Mouse (Mus musculus): Measurements from ENCODE around the gene Gipc3. TPM values are rescaled to one million over a fixed set of nuclear protein-coding genes. Genes with fewer than 3 reads are reported as not detected.

The Gipc3 gene
- polyA plus RNA-seq (2015; fragmentation: Nextera tagmentation; extraction: Ambion mirVana), result not detected in 2 replicates

DNA sequence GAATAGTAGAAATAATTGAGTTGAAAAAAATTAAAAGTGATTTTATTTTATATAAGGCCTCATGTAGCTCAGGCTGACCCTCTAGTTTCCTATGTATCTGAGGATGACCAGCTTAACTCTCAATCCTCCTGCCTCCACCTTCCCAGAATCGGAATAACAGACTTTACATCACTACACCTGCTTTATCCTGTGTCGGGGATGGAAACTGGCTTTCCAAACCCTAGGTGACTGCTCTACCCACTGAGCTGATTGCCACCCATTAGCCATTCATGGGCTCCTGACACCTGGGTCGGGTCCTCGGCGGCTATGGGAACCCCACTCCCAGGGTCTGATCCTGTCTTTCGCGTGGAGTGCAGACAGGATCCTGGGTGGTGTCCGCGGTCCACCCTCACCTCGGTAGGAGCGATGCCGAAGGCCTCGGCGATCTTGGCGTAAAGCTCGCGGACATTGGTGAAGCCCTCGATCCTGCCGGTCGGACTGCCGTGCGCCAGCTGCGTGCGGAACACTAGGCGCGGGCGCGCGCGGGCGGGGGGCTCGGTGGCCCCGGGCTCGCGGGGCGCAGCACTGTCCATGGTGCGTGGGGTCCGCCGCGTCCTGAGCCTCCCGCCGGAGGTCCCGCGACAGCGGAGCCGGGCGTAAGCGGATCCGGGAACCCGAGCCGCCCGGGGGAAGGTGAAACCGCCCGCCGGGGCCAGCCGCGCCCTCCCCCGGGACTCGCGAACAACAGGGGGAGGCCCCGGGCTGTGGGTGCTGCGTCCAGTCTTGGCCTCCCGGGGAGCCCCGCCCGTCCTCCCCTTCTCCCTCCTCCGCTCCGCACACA, at the start of gene Gipc3:
Gipc3 (minus strand) TSS at position 581 of the 820 bp plus-strand sequence.
- Histone ChIP-seq H3K4me1 (ENCODE audit: control insufficient read depth, low read depth, low read length) (peaks cover 36% of the 10 kb centered on the region), H3K9ac (ENCODE audit: low read depth, low read length) (peak within 1 kb of the TSS; percentile 38), H3K36me3 (ENCODE audit: control insufficient read depth, insufficient read depth) (no peaks in the 10 kb centered on the region), H3K4me3 (ENCODE audit: low read depth, low read length) (peak within 1 kb of the TSS; percentile 53), H3K4me2 (ENCODE audit: low read depth, low read length) (peak within 1 kb of the TSS; percentile 66), H3K27me3 (ENCODE audit: control insufficient read depth, insufficient read depth, low read depth, low read length) (peaks cover 50% of the 10 kb centered on the region), H3K27ac (ENCODE audit: low read length) (no peak within 1 kb of the TSS), H3K9me3 (replicated peaks; ENCODE audit: control insufficient read depth, low read length) (no peaks in the 10 kb centered on the region)
- whole genome bisulfite sequencing (ENCODE audit: insufficient replicate concordance), result 6% methylated on average over 54 of the region's 67 CpGs
- ATAC-seq (ENCODE audit: low read depth), result no peak

DNA sequence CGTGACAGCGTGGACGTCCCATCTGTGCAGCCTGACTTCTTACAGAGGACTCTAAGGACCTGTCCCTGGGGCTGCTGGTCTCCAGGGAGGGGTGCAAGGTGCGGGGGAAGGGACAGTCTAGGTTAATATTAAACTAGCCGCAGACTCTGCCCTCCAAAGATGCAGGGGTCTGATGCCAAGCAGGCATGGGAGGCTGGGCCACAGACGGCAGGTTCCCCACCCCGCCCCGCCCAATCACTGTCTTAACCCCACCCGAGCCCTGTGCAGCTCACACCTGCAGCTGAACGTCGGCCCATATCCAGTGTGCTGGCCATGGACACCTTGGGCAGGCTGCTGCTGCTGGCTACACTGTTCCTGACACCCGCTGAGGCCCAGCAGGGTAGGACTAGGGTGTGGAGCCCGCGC, 49.7 kb upstream of the Gipc3 start, which contains the start of gene Smim24:
Smim24 (plus strand) TSS at position 271 of the 405 bp plus-strand sequence.
- H3K27ac ChIP-seq (ENCODE audit: low read length), result no peak within 1 kb of the TSS
- no peak for ATAC-seq (ENCODE audit: low read depth)
- H3K4me1 ChIP-seq (ENCODE audit: control insufficient read depth, low read depth, low read length), result peaks cover 29% of the 10 kb centered on the region
- no peaks in the 10 kb centered on the region for H3K9me3 ChIP-seq (replicated peaks; ENCODE audit: control insufficient read depth, low read length)
- WGBS (ENCODE audit: insufficient replicate concordance), result 44% methylated on average over 14 of the region's 14 CpGs
- peak within 1 kb of the TSS; percentile 6; the same call in 1 of the 2 replicates for H3K9ac ChIP-seq (ENCODE audit: low read depth, low read length)
- H3K27me3 ChIP-seq (ENCODE audit: control insufficient read depth, insufficient read depth, low read depth, low read length), result no peaks in the 10 kb centered on the region
- H3K36me3 ChIP-seq (ENCODE audit: control insufficient read depth, insufficient read depth), result peaks cover 7% of the 10 kb centered on the region
- H3K4me3 ChIP-seq (ENCODE audit: low read depth, low read length), result peak within 1 kb of the TSS; percentile 16
- H3K4me2 ChIP-seq (ENCODE audit: low read depth, low read length), result peak within 1 kb of the TSS; percentile 46

DNA sequence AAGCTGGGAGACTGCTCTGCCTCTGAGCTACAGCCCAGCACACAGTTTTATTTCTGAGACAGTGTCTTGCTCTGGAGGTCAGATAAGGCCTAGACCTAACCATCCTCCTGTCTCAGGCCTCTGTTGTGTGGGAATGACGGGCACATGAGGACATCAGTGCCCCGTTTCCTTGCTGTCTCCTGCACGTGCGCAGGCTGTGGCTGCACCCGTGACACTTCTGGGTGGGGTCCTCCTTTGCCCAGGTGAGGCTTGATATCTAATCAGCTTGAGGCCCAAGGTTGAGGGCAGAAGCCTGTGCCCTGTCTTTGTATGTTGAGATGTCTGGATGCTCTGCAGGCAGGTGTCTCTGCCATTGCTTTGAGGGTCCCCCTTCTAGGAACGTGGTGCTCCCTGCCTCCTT, 49.2 kb upstream of the Gipc3 start:
- no peak overlapping the region for H3K9ac ChIP-seq (ENCODE audit: low read depth, low read length)
- peaks cover 29% of the 10 kb centered on the region for H3K4me1 ChIP-seq (ENCODE audit: control insufficient read depth, low read depth, low read length)
- H3K27me3 ChIP-seq (ENCODE audit: control insufficient read depth, insufficient read depth, low read depth, low read length), result no peaks in the 10 kb centered on the region
- no peak for ATAC-seq (ENCODE audit: low read depth)
- H3K36me3 ChIP-seq (ENCODE audit: control insufficient read depth, insufficient read depth), result peaks cover 12% of the 10 kb centered on the region
- no peak overlapping the region for H3K27ac ChIP-seq (ENCODE audit: low read length)
- no peak overlapping the region for H3K4me3 ChIP-seq (ENCODE audit: low read depth, low read length)
- WGBS (ENCODE audit: insufficient replicate concordance), result 60% methylated on average over 6 of the region's 6 CpGs
- H3K4me2 ChIP-seq (ENCODE audit: low read depth, low read length), result no peak overlapping the region
- no peaks in the 10 kb centered on the region for H3K9me3 ChIP-seq (replicated peaks; ENCODE audit: control insufficient read depth, low read length)

DNA sequence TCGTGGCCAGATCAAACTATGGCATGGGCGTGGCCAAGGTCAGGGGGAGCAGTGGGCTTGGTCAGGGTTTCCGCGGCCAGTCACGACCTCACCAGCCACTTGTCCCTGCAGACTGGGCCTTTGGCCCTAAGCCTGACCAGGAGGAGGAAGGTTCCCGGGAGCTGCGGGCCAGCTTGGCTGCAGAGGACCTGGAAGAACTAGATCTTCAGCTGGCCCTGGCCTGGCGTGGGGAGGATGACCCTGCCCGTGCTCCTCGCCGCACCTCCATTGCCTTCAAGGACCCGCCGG, 47.6 kb upstream of the Gipc3 start:
- H3K27ac ChIP-seq (ENCODE audit: low read length), result no peak overlapping the region
- 79% methylated on average over 13 of the region's 13 CpGs for WGBS (ENCODE audit: insufficient replicate concordance)
- no peaks in the 10 kb centered on the region for H3K9me3 ChIP-seq (replicated peaks; ENCODE audit: control insufficient read depth, low read length)
- no peak for ATAC-seq (ENCODE audit: low read depth)
- no peak overlapping the region for H3K4me2 ChIP-seq (ENCODE audit: low read depth, low read length)
- H3K4me1 ChIP-seq (ENCODE audit: control insufficient read depth, low read depth, low read length), result peaks cover 34% of the 10 kb centered on the region
- H3K27me3 ChIP-seq (ENCODE audit: control insufficient read depth, insufficient read depth, low read depth, low read length), result no peaks in the 10 kb centered on the region
- no peak overlapping the region for H3K9ac ChIP-seq (ENCODE audit: low read depth, low read length)
- no peak overlapping the region for H3K4me3 ChIP-seq (ENCODE audit: low read depth, low read length)
- peaks cover 26% of the 10 kb centered on the region for H3K36me3 ChIP-seq (ENCODE audit: control insufficient read depth, insufficient read depth)

DNA sequence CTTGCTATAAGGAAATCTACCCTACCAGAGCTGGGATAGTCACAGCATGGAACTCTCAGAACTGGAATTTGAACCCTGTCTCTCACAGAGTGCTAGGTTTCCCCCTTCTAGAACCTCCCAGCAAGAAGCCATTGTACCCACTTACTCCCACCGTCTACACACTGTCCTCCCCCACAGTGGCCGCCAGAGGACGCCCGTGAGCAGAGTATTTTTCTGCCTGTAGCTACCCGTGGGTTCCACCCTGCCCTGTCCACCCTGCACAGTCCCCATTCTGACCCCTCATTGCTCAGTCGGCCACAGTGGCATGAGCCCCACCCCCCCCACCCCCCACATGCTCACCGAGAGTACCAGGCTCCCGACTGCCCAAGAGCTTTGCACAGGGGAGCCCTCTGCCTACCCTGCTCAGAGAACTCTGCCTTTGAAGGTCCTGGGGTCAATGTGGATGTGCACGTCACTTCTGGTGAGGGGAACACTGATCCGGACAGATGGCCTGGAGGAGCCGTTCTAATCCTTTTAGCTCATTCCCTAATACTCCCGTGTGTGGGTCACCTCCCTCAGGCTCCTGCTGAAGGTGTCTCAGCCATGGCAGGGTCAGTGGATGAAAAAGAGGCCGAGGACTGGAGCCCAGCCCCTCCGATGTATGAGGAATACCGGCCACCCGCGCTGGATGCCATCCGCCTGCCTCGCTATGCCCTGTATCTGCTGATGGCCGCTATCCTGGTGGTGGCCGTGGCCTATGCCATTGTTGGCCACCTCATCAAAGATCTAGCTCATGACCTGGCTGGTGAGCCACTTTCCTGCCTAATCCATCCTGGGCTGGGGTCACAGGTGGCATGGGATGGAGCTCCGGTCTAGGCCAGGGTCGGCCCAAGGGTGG, 47.0 kb upstream of the Gipc3 start:
- Histone ChIP-seq H3K4me1 (ENCODE audit: control insufficient read depth, low read depth, low read length) (peaks cover 40% of the 10 kb centered on the region), H3K27ac (ENCODE audit: low read length) (no peak overlapping the region), H3K9ac (ENCODE audit: low read depth, low read length) (no peak overlapping the region), H3K4me2 (ENCODE audit: low read depth, low read length) (no peak overlapping the region), H3K4me3 (ENCODE audit: low read depth, low read length) (no peak overlapping the region), H3K27me3 (ENCODE audit: control insufficient read depth, insufficient read depth, low read depth, low read length) (no peaks in the 10 kb centered on the region), H3K36me3 (ENCODE audit: control insufficient read depth, insufficient read depth) (peaks cover 26% of the 10 kb centered on the region), H3K9me3 (replicated peaks; ENCODE audit: control insufficient read depth, low read length) (no peaks in the 10 kb centered on the region)
- peak; percentile 44 for ATAC-seq (ENCODE audit: low read depth)
- 55% methylated on average over 23 of the region's 23 CpGs for WGBS (ENCODE audit: insufficient replicate concordance)

DNA sequence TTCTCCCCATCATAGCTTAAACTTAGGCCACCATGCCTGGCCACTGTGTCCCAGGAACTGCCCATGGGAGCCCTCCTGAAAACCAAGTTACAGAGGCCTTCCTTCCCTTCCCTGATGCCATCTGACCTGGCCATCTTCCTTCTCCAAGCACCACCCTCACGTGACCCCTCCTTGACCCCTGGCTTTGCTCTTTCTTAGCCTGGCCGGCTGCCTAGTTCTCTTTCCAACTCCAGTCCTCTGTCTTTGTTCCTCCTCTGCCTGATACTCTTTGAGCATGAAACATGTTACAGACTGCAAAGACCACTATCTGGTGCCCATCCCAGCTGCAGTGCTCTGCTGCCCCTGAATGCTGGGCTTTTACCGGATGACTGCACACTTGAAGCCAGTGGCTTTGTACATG, 46.3 kb upstream of the Gipc3 start:
- peaks cover 26% of the 10 kb centered on the region for H3K36me3 ChIP-seq (ENCODE audit: control insufficient read depth, insufficient read depth)
- peaks cover 44% of the 10 kb centered on the region for H3K4me1 ChIP-seq (ENCODE audit: control insufficient read depth, low read depth, low read length)
- no peaks in the 10 kb centered on the region for H3K9me3 ChIP-seq (replicated peaks; ENCODE audit: control insufficient read depth, low read length)
- H3K4me3 ChIP-seq (ENCODE audit: low read depth, low read length), result no peak overlapping the region
- no peaks in the 10 kb centered on the region for H3K27me3 ChIP-seq (ENCODE audit: control insufficient read depth, insufficient read depth, low read depth, low read length)
- H3K4me2 ChIP-seq (ENCODE audit: low read depth, low read length), result no peak overlapping the region
- peak overlapping the region; percentile 25; the same call in 1 of the 2 replicates for H3K27ac ChIP-seq (ENCODE audit: low read length)
- no peak for ATAC-seq (ENCODE audit: low read depth)
- no peak overlapping the region for H3K9ac ChIP-seq (ENCODE audit: low read depth, low read length)
- 70% methylated on average over 3 of the region's 3 CpGs for WGBS (ENCODE audit: insufficient replicate concordance)

DNA sequence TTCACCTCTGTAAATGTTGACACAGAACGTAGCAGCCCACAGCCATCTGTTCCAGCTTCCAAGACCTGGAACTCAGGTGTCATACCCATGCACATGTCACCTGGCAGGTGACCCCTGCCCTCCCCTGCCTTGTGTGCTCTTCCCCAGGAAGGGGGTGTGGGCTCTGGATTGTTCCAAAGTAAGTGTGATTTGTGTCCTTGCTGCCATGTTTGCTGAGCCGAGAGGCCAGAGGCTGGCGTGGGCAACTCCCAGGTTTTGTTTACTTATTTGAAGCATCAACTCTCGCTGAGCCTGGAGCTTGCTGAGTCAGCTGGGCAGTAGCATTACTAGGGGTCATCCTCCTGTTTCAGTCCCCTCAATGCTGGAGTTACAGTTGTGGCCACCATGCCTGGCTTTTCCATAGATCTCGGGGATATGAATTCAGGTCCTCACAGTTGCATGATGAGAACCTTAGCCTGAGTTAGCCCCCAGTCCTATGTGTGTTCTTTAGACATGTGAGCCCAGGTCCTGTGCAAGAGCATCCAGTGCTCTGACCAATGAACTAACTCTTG, 45.5 kb upstream of the Gipc3 start, which contains the start of gene Gm48552:
Gm48552 (plus strand) TSS at position 501 of the 551 bp plus-strand sequence.
- peaks cover 41% of the 10 kb centered on the region for H3K4me1 ChIP-seq (ENCODE audit: control insufficient read depth, low read depth, low read length)
- H3K27me3 ChIP-seq (ENCODE audit: control insufficient read depth, insufficient read depth, low read depth, low read length), result no peaks in the 10 kb centered on the region
- no peaks in the 10 kb centered on the region for H3K9me3 ChIP-seq (replicated peaks; ENCODE audit: control insufficient read depth, low read length)
- peaks cover 26% of the 10 kb centered on the region for H3K36me3 ChIP-seq (ENCODE audit: control insufficient read depth, insufficient read depth)
- no peak within 1 kb of the TSS for H3K4me2 ChIP-seq (ENCODE audit: low read depth, low read length)
- no peak for ATAC-seq (ENCODE audit: low read depth)
- 57% methylated on average over 5 of the region's 5 CpGs for WGBS (ENCODE audit: insufficient replicate concordance)
- H3K4me3 ChIP-seq (ENCODE audit: low read depth, low read length), result no peak within 1 kb of the TSS
- peak within 1 kb of the TSS; percentile 25; the same call in 1 of the 2 replicates for H3K27ac ChIP-seq (ENCODE audit: low read length)
- H3K9ac ChIP-seq (ENCODE audit: low read depth, low read length), result no peak within 1 kb of the TSS

DNA sequence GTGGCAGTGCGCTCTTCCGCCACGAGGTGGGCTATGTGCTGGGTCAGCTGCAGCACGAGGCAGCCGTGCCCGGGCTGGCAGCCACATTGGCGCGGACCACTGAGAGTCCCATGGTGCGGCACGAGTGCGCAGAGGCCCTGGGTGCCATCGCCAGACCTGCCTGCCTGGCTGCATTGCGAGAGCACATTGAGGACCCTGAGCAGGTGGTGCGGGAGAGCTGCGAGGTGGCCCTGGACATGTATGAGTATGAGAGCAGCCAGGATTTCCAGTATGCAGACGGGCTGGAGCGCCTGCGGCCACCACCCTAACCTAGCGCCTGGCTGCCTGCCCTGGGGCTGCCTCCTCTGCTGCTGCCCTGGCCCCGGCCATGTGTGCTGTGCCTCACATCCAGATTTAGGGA, 44.6 kb upstream of the Gipc3 start:
- Histone ChIP-seq H3K4me1 (ENCODE audit: control insufficient read depth, low read depth, low read length) (peaks cover 40% of the 10 kb centered on the region), H3K4me3 (ENCODE audit: low read depth, low read length) (no peak overlapping the region), H3K36me3 (ENCODE audit: control insufficient read depth, insufficient read depth) (peaks cover 26% of the 10 kb centered on the region), H3K27ac (ENCODE audit: low read length) (no peak overlapping the region), H3K9ac (ENCODE audit: low read depth, low read length) (no peak overlapping the region), H3K27me3 (ENCODE audit: control insufficient read depth, insufficient read depth, low read depth, low read length) (no peaks in the 10 kb centered on the region), H3K4me2 (ENCODE audit: low read depth, low read length) (no peak overlapping the region), H3K9me3 (replicated peaks; ENCODE audit: control insufficient read depth, low read length) (no peaks in the 10 kb centered on the region)
- 87% methylated on average over 20 of the region's 20 CpGs for WGBS (ENCODE audit: insufficient replicate concordance)
- no peak for ATAC-seq (ENCODE audit: low read depth)
